Mouse (Mus musculus) 3134 (cell line): ENCODE results near the gene Lmo3.

Experiments used
- DNase-seq: peaks from one replicate; pipeline ENCODE4 v3.0.0-alpha.2; 2011; ENCODE audit warnings: low spot score; ENCODE audit not compliant: insufficient read length; ENCODE audit errors: extremely low read depth

Lmo3 gene

GRCm38 (mm10) chr6:138424514-138425225 lies 157.1 kb downstream of the Lmo3 start:
- DNase-seq: no peak

- DNase-seq: no peak
These were observed 159.0 kb downstream of the Lmo3 start for GRCm38 (mm10) chr6:138422671-138423321.

- no peak for DNase-seq
These were observed 159.7 kb downstream of the Lmo3 start for GRCm38 (mm10) chr6:138421931-138422531.

- no peak for DNase-seq
These were observed 160.6 kb downstream of the Lmo3 start for GRCm38 (mm10) chr6:138421191-138421613.

- DNase-seq: no peak
These were observed 161.3 kb downstream of the Lmo3 start for GRCm38 (mm10) chr6:138420536-138420891.

- DNase-seq: no peak
These were observed 161.8 kb downstream of the Lmo3 start for GRCm38 (mm10) chr6:138419871-138420535.

- DNase-seq: no peak
These were observed 169.7 kb downstream of the Lmo3 start for GRCm38 (mm10) chr6:138412075-138412474.

GRCm38 (mm10) chr6:138402031-138402430 lies 179.7 kb downstream of the Lmo3 start:
- no peak for DNase-seq

GRCm38 (mm10) chr6:138398836-138399235 lies 182.9 kb downstream of the Lmo3 start:
- DNase-seq: no peak

- no peak for DNase-seq
These were observed 190.7 kb downstream of the Lmo3 start for GRCm38 (mm10) chr6:138391085-138391484.

- DNase-seq: no peak
These were observed 193.4 kb downstream of the Lmo3 start for GRCm38 (mm10) chr6:138388168-138388936.

- DNase-seq: no peak
These were observed 198.6 kb downstream of the Lmo3 start for GRCm38 (mm10) chr6:138383208-138383607.

GRCm38 (mm10) chr6:138371176-138371575 lies 210.6 kb downstream of the Lmo3 start:
- DNase-seq: no peak

- DNase-seq: no peak
These were observed 217.7 kb downstream of the Lmo3 start for GRCm38 (mm10) chr6:138364111-138364510.

GRCm38 (mm10) chr6:138350587-138351345 lies 231.0 kb downstream of the Lmo3 start:
- no peak for DNase-seq

- DNase-seq: no peak
These were observed 235.2 kb downstream of the Lmo3 start for GRCm38 (mm10) chr6:138346558-138346957.

- DNase-seq: no peak
These were observed 245.9 kb downstream of the Lmo3 start for GRCm38 (mm10) chr6:138335858-138336257.

GRCm38 (mm10) chr6:138333991-138334390 lies 247.8 kb downstream of the Lmo3 start:
- DNase-seq: no peak

GRCm38 (mm10) chr6:138325744-138326400 lies 255.9 kb downstream of the Lmo3 start:
- no peak for DNase-seq
